Mouse (Mus musculus): Measurements from ENCODE around the gene Igf1r. TPM values are rescaled to one million over a fixed set of nuclear protein-coding genes. Genes with fewer than 3 reads are reported as not detected.

The Igf1r gene
- polyA plus RNA-seq, 1 experiment from 2014 or later = 6.8 TPM

GRCm38 (mm10) chr7:68026076-68026475, 73.4 kb downstream of the Igf1r start:
- no peak overlapping the region for H3K27ac ChIP-seq (replicated peaks)
- no peak overlapping the region for H3K4me3 ChIP-seq (ENCODE audit: low read depth, low read length)
- no peak overlapping the region for H3K9ac ChIP-seq (ENCODE audit: low read length)
- H3K4me1 ChIP-seq (replicated peaks; ENCODE audit: control insufficient read depth, insufficient read depth) = 0 out of 2 replicates have a peak, but pooled peaks cover 6% of the 10 kb centered on the region
- ATAC-seq (ENCODE audit: low FRiP score, low TSS enrichment) = no peak
- H3K36me3 ChIP-seq (ENCODE audit: control insufficient read depth, insufficient read depth, low read length) = no peaks in the 10 kb centered on the region
- 78% methylated on average over 9 of the region's 9 CpGs for WGBS
- H3K27me3 ChIP-seq (ENCODE audit: control insufficient read depth, insufficient read depth, low read length) = no peaks in the 10 kb centered on the region
- TF ChIP-seq EP300 (optimal IDR thresholded peaks at IDR 0.05) (no peak), CTCF (IDR thresholded peaks at IDR 0.05; ENCODE audit: low read depth) (no peak)
- no peak for DNase-seq (ENCODE audit: low spot score)
- H3K9me3 ChIP-seq (ENCODE audit: control insufficient read depth, low read length) = no peaks in the 10 kb centered on the region
- no peak overlapping the region for H3K4me2 ChIP-seq (replicated peaks; ENCODE audit: low read depth)

GRCm38 (mm10) chr7:68028167-68028566, 75.5 kb downstream of the Igf1r start:
- Histone ChIP-seq H3K4me1 (replicated peaks; ENCODE audit: control insufficient read depth, insufficient read depth) (no peaks in the 10 kb centered on the region), H3K36me3 (ENCODE audit: control insufficient read depth, insufficient read depth, low read length) (no peaks in the 10 kb centered on the region), H3K9ac (ENCODE audit: low read length) (no peak overlapping the region), H3K27ac (replicated peaks) (no peak overlapping the region), H3K4me2 (replicated peaks; ENCODE audit: low read depth) (no peak overlapping the region), H3K27me3 (ENCODE audit: control insufficient read depth, insufficient read depth, low read length) (no peaks in the 10 kb centered on the region), H3K9me3 (ENCODE audit: control insufficient read depth, low read length) (no peaks in the 10 kb centered on the region), H3K4me3 (ENCODE audit: low read depth, low read length) (no peak overlapping the region)
- ATAC-seq (ENCODE audit: low FRiP score, low TSS enrichment) = no peak
- TF ChIP-seq CTCF (IDR thresholded peaks at IDR 0.05; ENCODE audit: low read depth) (no peak), EP300 (optimal IDR thresholded peaks at IDR 0.05) (no peak)
- no peak for DNase-seq (ENCODE audit: low spot score)
- 50% methylated on average over 4 of the region's 4 CpGs for WGBS

- ATAC-seq (ENCODE audit: low FRiP score, low TSS enrichment) (0 out of 2 replicates have a peak, but pooled peaks have one; percentile 47), DNase-seq (ENCODE audit: low spot score) (no peak)
- Histone ChIP-seq H3K36me3 (ENCODE audit: control insufficient read depth, insufficient read depth, low read length) (no peaks in the 10 kb centered on the region), H3K27me3 (ENCODE audit: control insufficient read depth, insufficient read depth, low read length) (no peaks in the 10 kb centered on the region), H3K4me2 (replicated peaks; ENCODE audit: low read depth) (no peak overlapping the region), H3K4me3 (ENCODE audit: low read depth, low read length) (no peak overlapping the region), H3K27ac (replicated peaks) (no peak overlapping the region), H3K9me3 (ENCODE audit: control insufficient read depth, low read length) (no peaks in the 10 kb centered on the region), H3K9ac (ENCODE audit: low read length) (no peak overlapping the region), H3K4me1 (replicated peaks; ENCODE audit: control insufficient read depth, insufficient read depth) (no peaks in the 10 kb centered on the region)
- TF ChIP-seq CTCF (IDR thresholded peaks at IDR 0.05; ENCODE audit: low read depth) (no peak), EP300 (optimal IDR thresholded peaks at IDR 0.05) (no peak)
- WGBS = 38% methylated on average over 9 of the region's 9 CpGs
Measured at GRCm38 (mm10) chr7:68030846-68031245, 78.2 kb downstream of the Igf1r start.

GRCm38 (mm10) chr7:68036527-68036926, 83.9 kb downstream of the Igf1r start:
- Histone ChIP-seq H3K27ac (replicated peaks) (no peak overlapping the region), H3K9ac (ENCODE audit: low read length) (no peak overlapping the region), H3K27me3 (ENCODE audit: control insufficient read depth, insufficient read depth, low read length) (no peaks in the 10 kb centered on the region), H3K4me2 (replicated peaks; ENCODE audit: low read depth) (no peak overlapping the region), H3K4me1 (replicated peaks; ENCODE audit: control insufficient read depth, insufficient read depth) (no peaks in the 10 kb centered on the region), H3K9me3 (ENCODE audit: control insufficient read depth, low read length) (no peaks in the 10 kb centered on the region), H3K36me3 (ENCODE audit: control insufficient read depth, insufficient read depth, low read length) (no peaks in the 10 kb centered on the region), H3K4me3 (ENCODE audit: low read depth, low read length) (no peak overlapping the region)
- DNase-seq (ENCODE audit: low spot score) (no peak), ATAC-seq (ENCODE audit: low FRiP score, low TSS enrichment) (no peak)
- TF ChIP-seq EP300 (optimal IDR thresholded peaks at IDR 0.05) = no peak
- no peak for TF ChIP-seq CTCF (IDR thresholded peaks at IDR 0.05; ENCODE audit: low read depth)
- WGBS = 75% methylated on average over 4 of the region's 4 CpGs

GRCm38 (mm10) chr7:68038846-68039245, 86.2 kb downstream of the Igf1r start:
- no peaks in the 10 kb centered on the region for H3K27me3 ChIP-seq (ENCODE audit: control insufficient read depth, insufficient read depth, low read length)
- TF ChIP-seq EP300 (optimal IDR thresholded peaks at IDR 0.05) (no peak), CTCF (IDR thresholded peaks at IDR 0.05; ENCODE audit: low read depth) (no peak)

GRCm38 (mm10) chr7:68039550-68039949, 86.9 kb downstream of the Igf1r start:
- Histone ChIP-seq H3K27me3 (ENCODE audit: control insufficient read depth, insufficient read depth, low read length) (no peaks in the 10 kb centered on the region), H3K27ac (replicated peaks) (no peak overlapping the region), H3K4me1 (replicated peaks; ENCODE audit: control insufficient read depth, insufficient read depth) (no peaks in the 10 kb centered on the region), H3K4me2 (replicated peaks; ENCODE audit: low read depth) (no peak overlapping the region), H3K9me3 (ENCODE audit: control insufficient read depth, low read length) (no peaks in the 10 kb centered on the region), H3K9ac (ENCODE audit: low read length) (no peak overlapping the region), H3K36me3 (ENCODE audit: control insufficient read depth, insufficient read depth, low read length) (no peaks in the 10 kb centered on the region; the same call in 1 of the 2 replicates), H3K4me3 (ENCODE audit: low read depth, low read length) (no peak overlapping the region)
- no peak for TF ChIP-seq CTCF (IDR thresholded peaks at IDR 0.05; ENCODE audit: low read depth)
- TF ChIP-seq EP300 (optimal IDR thresholded peaks at IDR 0.05) = no peak
- 53% methylated on average over 2 of the region's 2 CpGs for WGBS
- DNase-seq (ENCODE audit: low spot score) = no peak
- no peak for ATAC-seq (ENCODE audit: low FRiP score, low TSS enrichment)

More at GRCm38 (mm10) chr7:68038846-68039245, 86.2 kb downstream of the Igf1r start:
- no peak overlapping the region for H3K9ac ChIP-seq (ENCODE audit: low read length)
- H3K36me3 ChIP-seq (ENCODE audit: control insufficient read depth, insufficient read depth, low read length) = no peaks in the 10 kb centered on the region; the same call in 1 of the 2 replicates
- ATAC-seq (ENCODE audit: low FRiP score, low TSS enrichment) = no peak
- H3K27ac ChIP-seq (replicated peaks) = no peak overlapping the region
- H3K4me2 ChIP-seq (replicated peaks; ENCODE audit: low read depth) = no peak overlapping the region
- H3K4me3 ChIP-seq (ENCODE audit: low read depth, low read length) = no peak overlapping the region
- H3K4me1 ChIP-seq (replicated peaks; ENCODE audit: control insufficient read depth, insufficient read depth) = no peaks in the 10 kb centered on the region
- no peaks in the 10 kb centered on the region for H3K9me3 ChIP-seq (ENCODE audit: control insufficient read depth, low read length)
- DNase-seq (ENCODE audit: low spot score) = no peak
- 82% methylated on average over 8 of the region's 8 CpGs for WGBS
